Mouse (Mus musculus) CH12.LX (cell line): ENCODE measurements around the gene Rbbp5.

Experiments
- CTCF ChIP-seq, 2 experiments: IDR thresholded peaks in 1 of 2; conservative IDR thresholded peaks in 1 of 2; 2 replicates each; pipeline ENCODE4 v1.5.1; 2011 to 2012; ENCODE audit warnings: low read depth in 2 of 2, low read length in 2 of 2, improper control_type of control experiment in 1 of 2, inconsistent platforms in 1 of 2, mild to moderate bottlenecking in 1 of 2, moderate library complexity in 1 of 2
- EP300 ChIP-seq: IDR thresholded peaks from 2 replicates; pipeline ENCODE4 v1.6.1; 2011; ENCODE audit warnings: low read length, improper control_type of control experiment
- NELFE ChIP-seq: IDR thresholded peaks from 2 replicates; pipeline ENCODE4 v1.6.1; 2011; ENCODE audit warnings: low read depth, low read length, improper control_type of control experiment
- POLR2A ChIP-seq: IDR thresholded peaks from 2 replicates; pipeline ENCODE4 v1.6.1; 2011; ENCODE audit warnings: low read depth, mild to moderate bottlenecking, improper control_type of control experiment, low read length
- POLR2AphosphoS2 ChIP-seq: IDR thresholded peaks from 2 replicates; pipeline ENCODE4 v1.6.1; 2011; ENCODE audit warnings: low read depth, low read length, improper control_type of control experiment
- ZMIZ1 ChIP-seq: IDR thresholded peaks from 2 replicates; pipeline ENCODE4 v1.6.1; 2012; ENCODE audit warnings: low read depth, mild to moderate bottlenecking, inconsistent platforms, low read length, improper control_type of control experiment

DNA sequence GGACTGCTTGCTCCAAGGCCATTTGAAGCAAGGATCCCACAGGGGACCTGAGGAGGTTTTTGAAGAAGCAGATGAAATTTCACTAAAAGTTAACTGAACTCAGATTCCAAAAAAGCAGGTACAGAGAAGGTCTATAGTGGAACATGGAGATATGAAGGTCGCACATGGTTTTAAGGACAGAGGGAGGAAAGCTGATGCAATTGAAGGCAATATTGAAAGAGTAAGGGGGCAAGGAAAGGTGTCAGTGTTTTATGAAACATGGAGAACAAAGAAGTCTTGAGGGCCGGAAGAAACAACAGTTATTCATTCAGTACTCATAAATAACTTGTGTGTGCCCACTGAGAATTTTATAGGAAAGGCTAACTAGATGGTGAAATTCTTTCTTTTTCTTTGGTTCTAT, 4.5 kb downstream of the Rbbp5 start:
- TF ChIP-seq CTCF (conservative IDR thresholded peaks at IDR 0.05 in 1 of 2, IDR thresholded peaks at IDR 0.05 in 1 of 2; ENCODE audit: low read depth in 2 of 2, low read length in 2 of 2) (no peak), EP300 (no peak), NELFE (no peak), POLR2AphosphoS2 (no peak), POLR2A (no peak), ZMIZ1 (no peak)
